Mouse (Mus musculus): Measurements from ENCODE around the gene Mak. TPM values are rescaled to one million over a fixed set of nuclear protein-coding genes. Genes with fewer than 3 reads are reported as not detected.

Gene Mak
- polyA plus RNA-seq, 1 experiment from 2014 or later: 0.07 TPM

- Histone ChIP-seq H3K9ac (ENCODE audit: low read depth, low read length) (no peak within 1 kb of the TSS), H3K4me3 (ENCODE audit: low read depth, low read length) (no peak within 1 kb of the TSS), H3K36me3 (ENCODE audit: control insufficient read depth, insufficient read depth) (no peaks in the 10 kb centered on the region), H3K27ac (ENCODE audit: low read depth, low read length) (no peak within 1 kb of the TSS), H3K4me1 (replicated peaks; ENCODE audit: control insufficient read depth, insufficient read depth, low read length) (no peaks in the 10 kb centered on the region), H3K9me3 (ENCODE audit: control insufficient read depth) (no peaks in the 10 kb centered on the region), H3K27me3 (replicated peaks; ENCODE audit: control insufficient read depth, insufficient read depth, low read length) (0 out of 2 replicates have a peak, but pooled peaks cover 4% of the 10 kb centered on the region), H3K4me2 (replicated peaks; ENCODE audit: low read depth) (no peak within 1 kb of the TSS)
- 78% methylated on average over 3 of the region's 3 CpGs for WGBS
- no peak for ATAC-seq
- TF ChIP-seq CTCF (IDR thresholded peaks at IDR 0.05; ENCODE audit: low read depth): no peak
Measured at GRCm38 (mm10) chr13:41110935-41111334, 31.4 kb upstream of the Mak start, which contains the start of gene Gcm2. TSS of gene Gcm2 (minus strand) at chr13:41111035.

DNA sequence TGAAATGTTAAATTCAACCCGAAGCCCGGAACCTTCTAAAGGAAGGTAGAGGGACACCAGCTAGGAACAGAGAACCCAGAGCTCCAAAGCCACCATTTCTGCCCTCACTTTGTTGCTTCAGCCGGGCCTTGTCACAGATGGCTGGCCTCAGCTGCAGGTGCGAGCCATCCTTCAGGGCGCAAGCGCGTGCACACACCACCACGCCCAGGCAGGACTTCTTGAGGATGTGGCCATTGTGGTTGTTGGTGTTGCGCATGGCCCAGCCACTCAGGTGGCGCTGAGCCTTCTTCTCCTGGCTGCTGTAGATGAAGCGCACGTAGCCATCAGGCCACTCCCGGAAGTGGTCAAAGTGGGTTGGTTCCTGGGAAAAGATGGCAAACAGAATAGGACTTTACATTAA is 26.0 kb upstream of the Mak start:
- no peaks in the 10 kb centered on the region for H3K4me1 ChIP-seq (replicated peaks; ENCODE audit: control insufficient read depth, insufficient read depth, low read length)
- H3K4me3 ChIP-seq (ENCODE audit: low read depth, low read length): no peak overlapping the region
- no peak overlapping the region for H3K9ac ChIP-seq (ENCODE audit: low read depth, low read length)
- no peak overlapping the region for H3K27ac ChIP-seq (ENCODE audit: low read depth, low read length)
- H3K9me3 ChIP-seq (ENCODE audit: control insufficient read depth): no peaks in the 10 kb centered on the region
- no peak overlapping the region for H3K4me2 ChIP-seq (replicated peaks; ENCODE audit: low read depth)
- 94% methylated on average over 13 of the region's 13 CpGs for WGBS
- no peaks in the 10 kb centered on the region for H3K36me3 ChIP-seq (ENCODE audit: control insufficient read depth, insufficient read depth)
- TF ChIP-seq CTCF (IDR thresholded peaks at IDR 0.05; ENCODE audit: low read depth): no peak
- H3K27me3 ChIP-seq (replicated peaks; ENCODE audit: control insufficient read depth, insufficient read depth, low read length): no peaks in the 10 kb centered on the region
- no peak for ATAC-seq

DNA sequence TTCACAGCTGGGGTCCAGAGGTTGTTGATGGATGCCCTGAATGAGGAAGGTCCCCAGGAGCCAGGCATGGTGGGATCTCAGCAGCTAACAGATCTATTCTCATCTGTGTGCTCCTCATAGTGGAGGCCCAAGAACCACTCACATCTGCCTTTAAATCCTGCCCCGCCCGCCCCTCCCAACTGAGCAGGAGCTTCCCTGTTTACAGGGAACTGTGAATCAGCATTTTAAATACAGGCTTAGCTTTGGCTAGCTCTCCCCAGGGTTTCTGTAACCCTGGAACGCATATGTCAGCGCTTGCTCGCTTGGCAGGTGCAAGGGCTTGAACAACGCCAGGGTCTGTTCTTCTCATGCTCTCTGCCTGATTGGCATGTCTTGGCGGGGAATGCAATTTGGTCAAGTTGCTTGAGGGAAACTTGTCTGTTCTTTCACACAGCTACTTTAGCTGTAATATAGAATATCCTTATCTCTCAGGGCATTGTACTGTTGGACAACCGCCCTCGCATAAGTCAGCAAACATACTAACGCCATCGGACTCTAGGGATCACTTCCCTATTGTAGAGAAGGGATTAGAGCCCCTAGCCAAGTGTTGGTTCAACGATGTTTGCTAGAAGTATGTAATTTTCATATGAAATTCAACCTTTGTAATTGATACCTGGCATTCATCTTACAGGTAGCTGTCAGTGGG is 24.5 kb upstream of the Mak start:
- ATAC-seq: no peak
- H3K27me3 ChIP-seq (replicated peaks; ENCODE audit: control insufficient read depth, insufficient read depth, low read length): no peaks in the 10 kb centered on the region
- H3K9me3 ChIP-seq (ENCODE audit: control insufficient read depth): no peaks in the 10 kb centered on the region
- TF ChIP-seq CTCF (IDR thresholded peaks at IDR 0.05; ENCODE audit: low read depth): no peak
- H3K4me1 ChIP-seq (replicated peaks; ENCODE audit: control insufficient read depth, insufficient read depth, low read length): no peaks in the 10 kb centered on the region
- no peak overlapping the region for H3K9ac ChIP-seq (ENCODE audit: low read depth, low read length)
- WGBS: 56% methylated on average over 12 of the region's 12 CpGs
- H3K36me3 ChIP-seq (ENCODE audit: control insufficient read depth, insufficient read depth): no peaks in the 10 kb centered on the region
- no peak overlapping the region for H3K27ac ChIP-seq (ENCODE audit: low read depth, low read length)
- H3K4me3 ChIP-seq (ENCODE audit: low read depth, low read length): no peak overlapping the region
- H3K4me2 ChIP-seq (replicated peaks; ENCODE audit: low read depth): no peak overlapping the region

- no peak overlapping the region for H3K4me2 ChIP-seq (replicated peaks; ENCODE audit: low read depth)
Measured at GRCm38 (mm10) chr13:41100031-41100430, 20.5 kb upstream of the Mak start.

DNA sequence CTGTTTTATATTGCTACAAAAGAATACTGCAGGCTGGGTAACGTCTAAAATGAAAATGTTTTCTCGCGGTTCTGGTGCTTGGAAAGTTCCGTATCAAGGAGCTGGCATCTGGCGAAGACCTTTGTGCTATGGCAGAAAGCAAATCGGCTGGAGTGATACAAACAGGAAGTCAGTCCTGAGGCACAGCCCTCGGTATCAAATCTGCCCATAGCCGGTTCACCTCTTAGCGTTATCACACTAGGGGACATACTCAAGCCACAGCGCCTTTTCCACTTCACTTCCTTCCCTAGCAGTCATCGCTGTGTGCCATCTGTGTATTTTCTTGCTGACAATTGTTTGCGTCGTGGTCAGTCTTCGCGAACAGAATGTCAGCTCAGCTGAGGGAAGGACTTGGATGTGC is 18.8 kb upstream of the Mak start:
- no peak overlapping the region for H3K4me2 ChIP-seq (replicated peaks; ENCODE audit: low read depth)
- ATAC-seq: no peak
- H3K36me3 ChIP-seq (ENCODE audit: control insufficient read depth, insufficient read depth): no peaks in the 10 kb centered on the region
- no peak overlapping the region for H3K9ac ChIP-seq (ENCODE audit: low read depth, low read length)
- no peaks in the 10 kb centered on the region for H3K4me1 ChIP-seq (replicated peaks; ENCODE audit: control insufficient read depth, insufficient read depth, low read length)
- no peak for TF ChIP-seq CTCF (IDR thresholded peaks at IDR 0.05; ENCODE audit: low read depth)
- no peaks in the 10 kb centered on the region for H3K9me3 ChIP-seq (ENCODE audit: control insufficient read depth)
- H3K27ac ChIP-seq (ENCODE audit: low read depth, low read length): no peak overlapping the region
- WGBS: 86% methylated on average over 15 of the region's 15 CpGs
- H3K27me3 ChIP-seq (replicated peaks; ENCODE audit: control insufficient read depth, insufficient read depth, low read length): no peaks in the 10 kb centered on the region
- H3K4me3 ChIP-seq (ENCODE audit: low read depth, low read length): no peak overlapping the region

More at GRCm38 (mm10) chr13:41100031-41100430, 20.5 kb upstream of the Mak start:
- 94% methylated on average over 2 of the region's 2 CpGs for WGBS
- Histone ChIP-seq H3K27me3 (replicated peaks; ENCODE audit: control insufficient read depth, insufficient read depth, low read length) (no peaks in the 10 kb centered on the region), H3K9me3 (ENCODE audit: control insufficient read depth) (no peaks in the 10 kb centered on the region), H3K27ac (ENCODE audit: low read depth, low read length) (no peak overlapping the region), H3K4me3 (ENCODE audit: low read depth, low read length) (no peak overlapping the region), H3K36me3 (ENCODE audit: control insufficient read depth, insufficient read depth) (no peaks in the 10 kb centered on the region), H3K4me1 (replicated peaks; ENCODE audit: control insufficient read depth, insufficient read depth, low read length) (no peaks in the 10 kb centered on the region), H3K9ac (ENCODE audit: low read depth, low read length) (no peak overlapping the region)
- ATAC-seq: no peak
- no peak for TF ChIP-seq CTCF (IDR thresholded peaks at IDR 0.05; ENCODE audit: low read depth)

- Histone ChIP-seq H3K4me3 (ENCODE audit: low read depth, low read length) (no peak overlapping the region), H3K9ac (ENCODE audit: low read depth, low read length) (no peak overlapping the region), H3K27ac (ENCODE audit: low read depth, low read length) (no peak overlapping the region), H3K4me1 (replicated peaks; ENCODE audit: control insufficient read depth, insufficient read depth, low read length) (no peaks in the 10 kb centered on the region), H3K36me3 (ENCODE audit: control insufficient read depth, insufficient read depth) (no peaks in the 10 kb centered on the region), H3K9me3 (ENCODE audit: control insufficient read depth) (no peaks in the 10 kb centered on the region), H3K4me2 (replicated peaks; ENCODE audit: low read depth) (no peak overlapping the region), H3K27me3 (replicated peaks; ENCODE audit: control insufficient read depth, insufficient read depth, low read length) (no peaks in the 10 kb centered on the region)
- TF ChIP-seq CTCF (IDR thresholded peaks at IDR 0.05; ENCODE audit: low read depth): no peak
- ATAC-seq: no peak
- 38% methylated on average over 16 of the region's 16 CpGs for WGBS
Measured at GRCm38 (mm10) chr13:41097324-41098058, 18.0 kb upstream of the Mak start.
